ENCODE assay signal across 10 mouse cellular contexts in genomic region chr11:115275509-115275908, GRCm38 (mm10). TPM values are rescaled to one million over a fixed set of nuclear protein-coding genes. Genes with fewer than 3 reads are reported as not detected.
DNase-seq lines count a peak whose midpoint lies in the region; ATAC-seq and TF ChIP-seq lines count a peak whose summit lies in the region.
"Had no signal": no experiment of that assay in that cellular context is flagged by ENCODE, and none has a peak within 500 bp of the region (broad histone marks: within the 10 kb centered on the region; RNA-seq: fewer than 3 reads in every experiment).

No protein-coding gene starts in this region.

- H3K9me3 ChIP-seq in liver, embryonic 11.5 days (ENCODE audit: control insufficient read depth, low read length): no peaks in the 10 kb centered on the region
- no peaks in the 10 kb centered on the region for H3K9me3 ChIP-seq in embryonic facial prominence, embryonic 10.5 days
- H3K9me3 ChIP-seq in hindbrain, postnatal 0 days (ENCODE audit: low read length): no peaks in the 10 kb centered on the region
- H3K9me3 ChIP-seq in midbrain, embryonic 16.5 days (replicated peaks; ENCODE audit: control insufficient read depth, low read length, poor library complexity, severe bottlenecking): no peaks in the 10 kb centered on the region

- H3K36me3 ChIP-seq in liver, embryonic 11.5 days (ENCODE audit: control insufficient read depth, insufficient read depth, low read length): no peaks in the 10 kb centered on the region
- H3K36me3 ChIP-seq in embryonic facial prominence, embryonic 10.5 days (replicated peaks): peaks cover 7% of the 10 kb centered on the region; the same call in 1 of the 2 replicates
- H3K36me3 ChIP-seq in hindbrain, postnatal 0 days (ENCODE audit: insufficient read depth, low read length): no peaks in the 10 kb centered on the region
- H3K36me3 ChIP-seq in midbrain, embryonic 16.5 days (ENCODE audit: control insufficient read depth, insufficient read depth, low read length): peaks cover 4% of the 10 kb centered on the region; the same call in 1 of the 2 replicates

- no peak for ATAC-seq in liver, embryonic 11.5 days (replicated peaks; ENCODE audit: low FRiP score)
- no peak for ATAC-seq in hindbrain, postnatal 0 days
- ATAC-seq in midbrain, embryonic 16.5 days: no peak

- 60% methylated on average over 6 of the region's 6 CpGs for WGBS in liver, embryonic 11.5 days
- WGBS in embryonic facial prominence, embryonic 10.5 days: 84% methylated on average over 6 of the region's 6 CpGs
- 86% methylated on average over 6 of the region's 6 CpGs for WGBS in hindbrain, postnatal 0 days
- WGBS in midbrain, embryonic 16.5 days: 90% methylated on average over 6 of the region's 6 CpGs

- H3K4me3 ChIP-seq in liver, embryonic 11.5 days (ENCODE audit: low read depth, low read length): peak overlapping the region; percentile 74
- peak overlapping the region; percentile 85; the same call in 1 of the 2 replicates for H3K4me3 ChIP-seq in embryonic facial prominence, embryonic 10.5 days
- H3K4me3 ChIP-seq in hindbrain, postnatal 0 days (ENCODE audit: low read length): no peak overlapping the region
- no peak overlapping the region; the same call in 1 of the 2 replicates for H3K4me3 ChIP-seq in midbrain, embryonic 16.5 days (ENCODE audit: low read depth, low read length)

- TF ChIP-seq CTCF in hindbrain, postnatal 0 days (IDR thresholded peaks at IDR 0.05; ENCODE audit: low read depth): no peak

- no peak overlapping the region for H3K27ac ChIP-seq in liver, embryonic 11.5 days (ENCODE audit: low read depth, low read length)
- no peak overlapping the region for H3K27ac ChIP-seq in embryonic facial prominence, embryonic 10.5 days (replicated peaks)
- no peak overlapping the region for H3K27ac ChIP-seq in hindbrain, postnatal 0 days
- no peak overlapping the region for H3K27ac ChIP-seq in midbrain, embryonic 16.5 days (ENCODE audit: low read length)

- H3K27me3 ChIP-seq in liver, embryonic 11.5 days (replicated peaks; ENCODE audit: control insufficient read depth, insufficient read depth, low read length): no peaks in the 10 kb centered on the region
- no peaks in the 10 kb centered on the region; the same call in 1 of the 2 replicates for H3K27me3 ChIP-seq in embryonic facial prominence, embryonic 10.5 days (replicated peaks; ENCODE audit: low read depth, poor library complexity, severe bottlenecking)
- H3K27me3 ChIP-seq in hindbrain, postnatal 0 days (ENCODE audit: insufficient read depth, low read length): no peaks in the 10 kb centered on the region
- H3K27me3 ChIP-seq in midbrain, embryonic 16.5 days (ENCODE audit: control insufficient read depth, insufficient read depth, low read depth, low read length): no peaks in the 10 kb centered on the region

- no peak for DNase-seq in liver, embryonic 11.5 days (ENCODE audit: low spot score)
- DNase-seq in liver: no peak
- no peak for DNase-seq in embryonic facial prominence, embryonic 10.5 days (ENCODE audit: low spot score)
- no peak for DNase-seq in hindbrain, postnatal 0 days (ENCODE audit: low spot score)
- no peak for DNase-seq in embryo, embryonic 11 days
- no peak for DNase-seq in frontal cortex, adult 2 months (ENCODE audit: extremely low spot score in 1 of 2, low spot score in 1 of 2)
- no peak for DNase-seq in right cerebral cortex, postnatal 14 days
- DNase-seq: cerebellum, postnatal 14 days; thymus, postnatal 14 days had no signal

- 0 out of 2 replicates have a peak overlapping the region, but pooled peaks have one; percentile 20 for H3K9ac ChIP-seq in liver, embryonic 11.5 days (ENCODE audit: low read depth, low read length)
- H3K9ac ChIP-seq in hindbrain, postnatal 0 days (replicated peaks; ENCODE audit: low read length): no peak overlapping the region
- H3K9ac ChIP-seq in midbrain, embryonic 16.5 days (ENCODE audit: low read depth, low read length): peak overlapping the region; percentile 83; the same call in 1 of the 2 replicates

- H3K4me2 ChIP-seq in liver, embryonic 11.5 days: peak overlapping the region; percentile 94
- peak overlapping the region; percentile 70 for H3K4me2 ChIP-seq in hindbrain, postnatal 0 days (ENCODE audit: low read depth, low read length)
- H3K4me2 ChIP-seq in midbrain, embryonic 16.5 days (ENCODE audit: low read length): peak overlapping the region; percentile 71

- peaks cover 27% of the 10 kb centered on the region for H3K4me1 ChIP-seq in liver, embryonic 11.5 days (replicated peaks; ENCODE audit: control insufficient read depth, insufficient read depth, low read length)
- H3K4me1 ChIP-seq in embryonic facial prominence, embryonic 10.5 days: peaks cover 40% of the 10 kb centered on the region
- H3K4me1 ChIP-seq in hindbrain, postnatal 0 days (ENCODE audit: insufficient read depth, low read length): peaks cover 10% of the 10 kb centered on the region
- H3K4me1 ChIP-seq in midbrain, embryonic 16.5 days (ENCODE audit: control insufficient read depth, insufficient read depth, low read length): peaks cover 23% of the 10 kb centered on the region

RNA-seq across cellular contexts. Expression of gene Fdxr, which starts 1.3 kb away (rescaled TPM):
- polyA plus RNA-seq in liver, embryonic 11.5 days (2014; fragmentation: Nextera tagmentation; extraction: Ambion mirVana): 25.0 and 25.7 TPM in 2 replicates
- 17.6 and 18.1 TPM in 2 replicates for polyA plus RNA-seq in embryonic facial prominence, embryonic 10.5 days (2016; fragmentation: Nextera tagmentation; extraction: Ambion mirVana)
- 20.0 and 22.6 TPM in 2 replicates for total RNA-seq in hindbrain, postnatal 0 days (2014; rRNA removed)
- polyA plus RNA-seq in hindbrain, postnatal 0 days (2015; fragmentation: Nextera tagmentation; extraction: Ambion mirVana): 15.0 and 16.4 TPM in 2 replicates
- 19.7 and 23.4 TPM in 2 replicates for polyA plus RNA-seq in midbrain, embryonic 16.5 days (2015; fragmentation: Nextera tagmentation; extraction: Ambion mirVana)
- 33.1 and 34.4 TPM in 2 replicates for polyA plus RNA-seq in frontal cortex, adult 2 months (2012; rRNA removed)

RNA-seq across cellular contexts. Expression of gene Grin2c, which starts 8.5 kb away (rescaled TPM):
- polyA plus RNA-seq in liver, embryonic 11.5 days (2014; fragmentation: Nextera tagmentation; extraction: Ambion mirVana): 0.75 and 0.89 TPM in 2 replicates
- polyA plus RNA-seq in embryonic facial prominence, embryonic 10.5 days (2016; fragmentation: Nextera tagmentation; extraction: Ambion mirVana): 0.06 and 0.07 TPM in 2 replicates
- 6.9 and 7.1 TPM in 2 replicates for total RNA-seq in hindbrain, postnatal 0 days (2014; rRNA removed)
- 1.0 and 1.1 TPM in 2 replicates for polyA plus RNA-seq in hindbrain, postnatal 0 days (2015; fragmentation: Nextera tagmentation; extraction: Ambion mirVana)
- polyA plus RNA-seq in midbrain, embryonic 16.5 days (2015; fragmentation: Nextera tagmentation; extraction: Ambion mirVana): 0.18 and 0.31 TPM in 2 replicates
- polyA plus RNA-seq in frontal cortex, adult 2 months (2012; rRNA removed): 55.1 and 55.6 TPM in 2 replicates

RNA-seq across cellular contexts. Expression of gene Fads6, which starts 22.0 kb away (rescaled TPM):
- 3.2 and 3.4 TPM in 2 replicates for polyA plus RNA-seq in liver, embryonic 11.5 days (2014; fragmentation: Nextera tagmentation; extraction: Ambion mirVana)
- 0.27 and 0.62 TPM in 2 replicates for polyA plus RNA-seq in embryonic facial prominence, embryonic 10.5 days (2016; fragmentation: Nextera tagmentation; extraction: Ambion mirVana)
- 8.3 and 10.8 TPM in 2 replicates for total RNA-seq in hindbrain, postnatal 0 days (2014; rRNA removed)
- polyA plus RNA-seq in hindbrain, postnatal 0 days (2015; fragmentation: Nextera tagmentation; extraction: Ambion mirVana): 1.8 and 1.9 TPM in 2 replicates
- 0.91 and 1.4 TPM in 2 replicates for polyA plus RNA-seq in midbrain, embryonic 16.5 days (2015; fragmentation: Nextera tagmentation; extraction: Ambion mirVana)
- polyA plus RNA-seq in frontal cortex, adult 2 months (2012; rRNA removed): 13.2 and 13.9 TPM in 2 replicates

RNA-seq across cellular contexts. Expression of gene Otop2, which starts 31.5 kb away (rescaled TPM):
- not detected in 2 replicates for polyA plus RNA-seq in liver, embryonic 11.5 days (2014; fragmentation: Nextera tagmentation; extraction: Ambion mirVana)
- not detected in 2 replicates for polyA plus RNA-seq in embryonic facial prominence, embryonic 10.5 days (2016; fragmentation: Nextera tagmentation; extraction: Ambion mirVana)
- total RNA-seq in hindbrain, postnatal 0 days (2014; rRNA removed): 0.36 and 0.99 TPM in 2 replicates
- 0.20 and 0.34 TPM in 2 replicates for polyA plus RNA-seq in hindbrain, postnatal 0 days (2015; fragmentation: Nextera tagmentation; extraction: Ambion mirVana)
- polyA plus RNA-seq in midbrain, embryonic 16.5 days (2015; fragmentation: Nextera tagmentation; extraction: Ambion mirVana): 0.09 and 0.29 TPM in 2 replicates
- polyA plus RNA-seq in frontal cortex, adult 2 months (2012; rRNA removed): 14.6 and 19.2 TPM in 2 replicates

RNA-seq across cellular contexts. Expression of gene Ush1g, which starts 46.3 kb away (rescaled TPM):
- polyA plus RNA-seq in liver, embryonic 11.5 days (2014; fragmentation: Nextera tagmentation; extraction: Ambion mirVana): 0.52 and 0.64 TPM in 2 replicates
- 0.04 TPM in 2 replicates for polyA plus RNA-seq in embryonic facial prominence, embryonic 10.5 days (2016; fragmentation: Nextera tagmentation; extraction: Ambion mirVana)
- total RNA-seq in hindbrain, postnatal 0 days (2014; rRNA removed): 0.37 and 0.47 TPM in 2 replicates
- polyA plus RNA-seq in hindbrain, postnatal 0 days (2015; fragmentation: Nextera tagmentation; extraction: Ambion mirVana): 0.10 and 0.13 TPM in 2 replicates
- polyA plus RNA-seq in midbrain, embryonic 16.5 days (2015; fragmentation: Nextera tagmentation; extraction: Ambion mirVana): 0.10 and 0.20 TPM in 2 replicates
- polyA plus RNA-seq in frontal cortex, adult 2 months (2012; rRNA removed): 7.8 and 8.6 TPM in 2 replicates

Comparison
In these comparisons a context has a peak if more than half of its experiments do, and no peak if none do; other contexts are left out.
1. H3K4me3 ChIP-seq: peak in liver, embryonic 11.5 days (single experiment) and embryonic facial prominence, embryonic 10.5 days (single experiment); none in hindbrain, postnatal 0 days (single experiment) and midbrain, embryonic 16.5 days (single experiment).
2. RNA of gene Grin2c, which starts 8.5 kb away (polyA plus RNA-seq): 55.1 to 55.6 TPM in frontal cortex, adult 2 months; 1.0 to 1.1 TPM in hindbrain, postnatal 0 days, 0.75 to 0.89 TPM in liver, embryonic 11.5 days, 0.18 to 0.31 TPM in midbrain, embryonic 16.5 days and 0.06 to 0.07 TPM in embryonic facial prominence, embryonic 10.5 days; every median in the first group is over 10 times any median in the second.
3. Peak in every context shown above with its lines, with median percentiles within 50 percentile points of each other: H3K4me2 ChIP-seq.